Mouse (Mus musculus) embryonic facial prominence, embryonic 15.5 days (tissue): ENCODE measurements around the gene Shisa3. TPM values are rescaled to one million over a fixed set of nuclear protein-coding genes. Genes with fewer than 3 reads are reported as not detected.

Experiments used
- ATAC-seq: fragments of 200-750 bp; cut with Nextera tagmentation; 2 replicates; pipeline ENCODE4 v1.8.0; 2017; ENCODE audit warnings: low read depth, moderate TSS enrichment; ENCODE audit not compliant: insufficient number of reproducible peaks, low FRiP score, low TSS enrichment
- H3K27ac ChIP-seq: fragments of 300-500 bp; sonication (generic); replicated peaks from 2 replicates; pipeline ENCODE4 v1.5.1; 2015; ENCODE audit warnings: mild to moderate bottlenecking, inconsistent platforms
- H3K27me3 ChIP-seq: fragments of 300-500 bp; sonication (generic); 2 replicates; pipeline ENCODE4 v1.6.1; 2015; ENCODE audit warnings: inconsistent platforms
- H3K36me3 ChIP-seq: fragments of 300-500 bp; sonication (generic); 2 replicates; pipeline ENCODE4 v1.6.1; 2015; ENCODE audit warnings: mild to moderate bottlenecking, inconsistent platforms
- H3K4me1 ChIP-seq: fragments of 300-500 bp; sonication (generic); 2 replicates; pipeline ENCODE4 v1.6.1; 2015; ENCODE audit warnings: inconsistent platforms
- H3K4me2 ChIP-seq: fragments of 300-500 bp; sonication (generic); replicated peaks from 2 replicates; pipeline ENCODE4 v1.6.1; 2015; ENCODE audit warnings: mild to moderate bottlenecking, inconsistent platforms
- H3K4me3 ChIP-seq: fragments of 300-500 bp; sonication (generic); replicated peaks from 2 replicates; pipeline ENCODE4 v1.5.1; 2015; ENCODE audit warnings: mild to moderate bottlenecking, inconsistent platforms
- H3K9ac ChIP-seq: fragments of 300-500 bp; sonication (generic); 2 replicates; pipeline ENCODE4 v1.6.1; 2015; ENCODE audit warnings: inconsistent platforms
- H3K9me3 ChIP-seq: fragments of 300-500 bp; sonication (generic); replicated peaks from 2 replicates; pipeline ENCODE4 v1.6.1; 2016; ENCODE audit warnings: inconsistent platforms
- WGBS: fragments of 180-500 bp; shearing (Covaris S2); methylation state at CpG from one replicate; pipeline ENCODE4 v1.1.7; 2015; 5-methylcytosine and 5-hydroxymethylcytosine counted together
- polyA plus RNA-seq: library from polyadenylated mRNA; unstranded; fragments of >200 nt; fragmentation: Nextera tagmentation; extraction: Ambion mirVana; gene quantifications from 2 replicates; pipeline ENCODE4 v1.2.1, GENCODE M21; 2015

Shisa3 gene
- polyA plus RNA-seq, 1 experiment from 2014 or later: 4.2 TPM

DNA sequence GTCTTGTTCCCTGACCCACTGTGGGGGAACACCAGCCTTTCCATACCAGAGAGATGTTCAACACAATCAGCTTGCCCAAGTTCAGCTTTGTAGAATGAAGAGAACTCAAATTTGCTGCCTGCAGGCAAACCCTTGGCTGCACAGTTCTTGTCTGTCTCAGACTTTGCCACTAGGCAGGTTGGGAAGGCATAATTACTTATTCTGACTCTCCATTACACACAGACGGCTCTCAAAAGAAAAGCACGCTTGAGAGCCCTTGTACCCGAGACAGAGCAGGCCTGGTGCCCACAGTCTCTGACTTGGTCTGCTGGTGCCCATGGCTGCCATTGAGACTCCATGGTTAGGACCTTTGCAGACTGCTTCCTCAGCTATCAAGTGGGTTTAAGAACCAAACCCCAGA lies 26.7 kb downstream of the Shisa3 start:
- WGBS: 45% methylated on average over 3 of the region's 3 CpGs
- no peaks in the 10 kb centered on the region for H3K27me3 ChIP-seq
- no peak overlapping the region for H3K4me2 ChIP-seq
- no peak for ATAC-seq
- no peak overlapping the region for H3K27ac ChIP-seq
- no peak overlapping the region for H3K9ac ChIP-seq
- 0 out of 2 replicates have a peak, but pooled peaks cover 10% of the 10 kb centered on the region for H3K4me1 ChIP-seq
- H3K9me3 ChIP-seq: no peaks in the 10 kb centered on the region
- no peaks in the 10 kb centered on the region for H3K36me3 ChIP-seq
- no peak overlapping the region for H3K4me3 ChIP-seq

DNA sequence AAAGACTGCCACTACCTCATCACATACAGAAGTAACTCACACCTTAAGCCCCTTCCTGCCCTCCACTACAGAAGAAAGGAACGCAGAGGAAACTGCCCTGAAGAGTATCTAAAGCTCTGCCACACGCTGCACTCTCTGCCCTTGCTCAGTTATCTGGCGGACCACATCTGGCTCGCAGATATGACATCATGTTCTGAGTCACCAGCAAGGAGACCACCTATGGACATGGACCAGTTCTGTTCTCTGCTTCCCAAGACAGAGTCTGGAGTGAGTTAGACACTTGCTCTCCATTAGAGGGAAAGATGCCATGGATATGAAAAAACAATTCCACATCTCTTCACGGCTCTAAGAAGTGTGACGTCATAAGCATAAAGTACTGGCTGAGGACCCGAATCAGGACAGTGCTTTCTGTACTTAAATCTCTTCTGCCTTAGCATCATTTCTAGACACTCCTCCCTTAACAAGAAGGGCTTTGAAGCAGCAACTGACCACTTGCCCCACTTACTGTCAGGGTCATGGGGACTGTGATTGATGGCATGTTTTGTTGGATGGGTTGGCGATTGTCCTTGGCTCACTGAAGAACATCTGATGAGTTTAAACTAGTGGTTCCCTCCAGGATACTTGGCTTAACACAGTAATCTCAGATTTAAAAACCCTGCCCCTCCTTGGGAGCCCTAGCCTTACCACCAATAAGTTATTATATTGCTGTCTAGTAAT lies 33.1 kb downstream of the Shisa3 start:
- Histone ChIP-seq H3K9me3 (no peaks in the 10 kb centered on the region), H3K4me3 (no peak overlapping the region), H3K36me3 (no peaks in the 10 kb centered on the region), H3K4me2 (no peak overlapping the region), H3K27me3 (0 out of 2 replicates have a peak, but pooled peaks cover 8% of the 10 kb centered on the region), H3K27ac (no peak overlapping the region), H3K4me1 (0 out of 2 replicates have a peak, but pooled peaks cover 6% of the 10 kb centered on the region), H3K9ac (no peak overlapping the region)
- ATAC-seq: no peak
- 53% methylated on average over 8 of the region's 8 CpGs for WGBS

DNA sequence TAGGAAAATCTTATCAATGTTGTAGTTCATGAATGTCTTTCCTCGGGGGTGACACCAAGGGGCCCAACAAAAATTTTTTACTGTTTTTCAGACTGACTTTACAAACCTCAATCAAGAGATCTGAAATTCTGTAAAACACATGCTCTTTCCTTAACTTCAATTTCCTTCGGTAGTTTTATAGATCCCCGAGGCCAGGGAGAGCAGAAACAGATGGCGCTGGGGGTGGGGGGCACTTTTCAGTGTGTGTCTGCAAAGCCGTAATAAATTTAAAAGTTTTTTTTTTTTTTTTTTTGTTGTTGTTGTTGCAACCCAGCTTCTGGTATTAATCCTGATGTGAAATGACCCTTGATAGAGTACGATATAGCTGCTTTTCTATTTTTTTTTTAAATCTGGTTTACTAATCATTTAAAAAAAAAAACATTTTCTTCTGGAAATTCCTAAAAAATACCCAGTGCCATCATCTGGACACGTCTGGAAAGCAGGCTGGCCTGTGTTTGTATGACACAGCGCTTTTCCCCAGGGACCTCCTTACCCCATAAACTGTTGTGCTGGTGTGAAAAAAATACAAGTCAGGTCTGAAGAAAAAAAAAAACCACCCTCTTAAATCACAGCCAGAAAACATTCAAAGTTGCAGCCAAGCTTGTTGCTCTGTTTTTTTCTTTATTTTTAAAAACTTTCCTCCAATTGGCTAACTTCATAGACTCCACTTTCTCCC lies 33.9 kb downstream of the Shisa3 start:
- Histone ChIP-seq H3K4me3 (no peak overlapping the region), H3K27me3 (0 out of 2 replicates have a peak, but pooled peaks cover 8% of the 10 kb centered on the region), H3K9ac (no peak overlapping the region), H3K9me3 (no peaks in the 10 kb centered on the region), H3K4me1 (0 out of 2 replicates have a peak, but pooled peaks cover 6% of the 10 kb centered on the region), H3K27ac (no peak overlapping the region), H3K4me2 (no peak overlapping the region), H3K36me3 (no peaks in the 10 kb centered on the region)
- ATAC-seq: no peak
- 31% methylated on average over 8 of the region's 8 CpGs for WGBS

DNA sequence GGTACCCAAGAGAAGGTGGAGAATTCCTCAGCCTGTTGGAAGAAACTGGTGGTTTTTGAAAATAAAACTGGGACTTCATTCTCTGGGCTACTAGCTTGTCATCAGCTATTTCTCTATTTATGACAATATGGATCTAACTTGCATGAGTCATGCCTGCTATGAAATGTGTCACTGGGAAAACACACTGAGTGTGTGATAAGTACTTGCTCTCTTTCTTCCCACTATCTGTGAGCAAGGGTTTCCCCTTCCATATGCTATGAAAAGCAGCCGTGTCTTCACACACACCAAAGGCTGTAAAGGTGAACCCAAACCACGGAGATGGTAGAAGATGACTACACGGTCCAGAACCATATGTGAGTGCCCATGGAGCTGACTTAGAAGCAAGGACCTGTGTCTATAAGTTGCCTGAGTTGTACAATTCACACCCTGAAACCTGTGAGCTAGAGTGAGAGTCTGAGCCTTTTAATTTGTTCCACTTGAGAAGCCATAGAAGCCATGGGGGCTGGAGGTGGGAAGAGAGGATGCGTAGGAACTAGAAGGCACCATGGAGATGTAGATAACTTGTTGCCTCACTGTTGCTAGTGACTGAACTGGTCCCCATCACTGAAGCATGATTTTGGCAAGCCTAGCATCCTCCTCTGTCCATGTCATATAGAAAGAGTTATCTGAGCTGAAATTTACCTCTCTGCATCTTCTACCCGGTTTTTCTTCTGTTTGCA lies 36.0 kb downstream of the Shisa3 start:
- Histone ChIP-seq H3K4me3 (no peak overlapping the region), H3K36me3 (no peaks in the 10 kb centered on the region), H3K4me1 (0 out of 2 replicates have a peak, but pooled peaks cover 3% of the 10 kb centered on the region), H3K27me3 (peaks cover 18% of the 10 kb centered on the region; the same call in 1 of the 2 replicates), H3K27ac (no peak overlapping the region), H3K9me3 (no peaks in the 10 kb centered on the region), H3K9ac (no peak overlapping the region), H3K4me2 (no peak overlapping the region)
- no peak for ATAC-seq
- WGBS: 90% methylated on average over 5 of the region's 5 CpGs

DNA sequence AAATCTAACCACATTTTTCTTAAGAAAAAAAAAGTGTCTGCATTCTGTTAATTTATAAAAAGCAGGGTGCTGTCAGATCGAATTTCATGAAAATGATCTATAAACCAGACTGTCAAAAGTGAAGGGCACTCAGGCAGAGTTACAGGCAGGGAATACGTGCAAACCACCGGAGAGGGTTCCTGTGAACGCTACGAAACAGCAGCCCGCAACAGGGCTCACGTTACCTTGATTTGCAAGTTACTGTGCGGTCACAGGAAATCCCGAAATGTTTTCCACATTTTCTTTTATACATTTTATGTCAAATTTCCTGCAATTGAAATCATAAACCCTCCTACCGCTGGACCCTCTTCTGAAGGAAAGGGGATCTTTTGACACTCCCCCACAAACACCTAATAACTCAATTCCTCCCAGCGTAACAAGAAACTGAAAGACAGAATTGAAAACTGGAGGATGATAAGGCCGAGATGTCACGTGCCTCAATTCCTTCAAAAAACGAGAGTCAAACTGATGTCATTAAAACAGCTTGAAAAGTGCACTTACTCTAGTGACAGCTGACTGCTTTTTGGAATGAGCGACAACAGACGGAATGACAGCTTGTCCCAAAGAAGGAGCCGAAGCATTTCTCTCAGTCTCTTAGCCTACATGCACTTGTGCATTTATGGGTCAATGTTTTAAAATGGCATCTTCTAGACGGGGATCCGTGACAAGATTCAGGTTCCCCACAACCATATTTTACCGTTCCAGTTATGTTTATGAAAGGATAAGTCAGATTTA lies 39.3 kb downstream of the Shisa3 start:
- no peak overlapping the region for H3K4me2 ChIP-seq
- no peaks in the 10 kb centered on the region for H3K4me1 ChIP-seq
- no peaks in the 10 kb centered on the region for H3K36me3 ChIP-seq
- no peak overlapping the region for H3K9ac ChIP-seq
- H3K4me3 ChIP-seq: no peak overlapping the region
- H3K27me3 ChIP-seq: peaks cover 18% of the 10 kb centered on the region; the same call in 1 of the 2 replicates
- no peak for ATAC-seq
- WGBS: 32% methylated on average over 20 of the region's 20 CpGs
- H3K9me3 ChIP-seq: no peaks in the 10 kb centered on the region
- no peak overlapping the region for H3K27ac ChIP-seq

DNA sequence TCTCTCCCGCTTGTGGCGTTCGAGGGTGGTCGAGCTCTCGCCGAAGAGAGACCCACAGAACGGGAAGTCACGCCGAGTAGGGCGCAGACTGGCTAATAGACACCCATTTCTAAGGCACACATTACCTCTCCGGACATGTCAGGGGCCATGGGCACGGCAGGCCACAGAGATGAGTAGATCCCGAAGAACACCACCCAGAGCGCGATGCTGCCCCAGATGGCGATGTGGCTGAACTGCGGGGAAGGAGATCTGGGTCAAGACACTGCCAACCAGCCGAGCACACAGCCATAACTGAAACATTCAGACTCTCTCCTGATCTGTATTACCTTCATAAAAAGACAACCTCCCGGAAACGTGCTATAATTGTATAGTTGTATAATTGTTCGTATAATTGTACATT lies 39.9 kb downstream of the Shisa3 start:
- H3K27ac ChIP-seq: no peak overlapping the region
- H3K27me3 ChIP-seq: peaks cover 18% of the 10 kb centered on the region; the same call in 1 of the 2 replicates
- 80% methylated on average over 21 of the region's 21 CpGs for WGBS
- no peak overlapping the region for H3K4me2 ChIP-seq
- no peaks in the 10 kb centered on the region for H3K4me1 ChIP-seq
- H3K36me3 ChIP-seq: no peaks in the 10 kb centered on the region
- H3K9ac ChIP-seq: no peak overlapping the region
- ATAC-seq: no peak
- no peaks in the 10 kb centered on the region for H3K9me3 ChIP-seq
- H3K4me3 ChIP-seq: no peak overlapping the region

DNA sequence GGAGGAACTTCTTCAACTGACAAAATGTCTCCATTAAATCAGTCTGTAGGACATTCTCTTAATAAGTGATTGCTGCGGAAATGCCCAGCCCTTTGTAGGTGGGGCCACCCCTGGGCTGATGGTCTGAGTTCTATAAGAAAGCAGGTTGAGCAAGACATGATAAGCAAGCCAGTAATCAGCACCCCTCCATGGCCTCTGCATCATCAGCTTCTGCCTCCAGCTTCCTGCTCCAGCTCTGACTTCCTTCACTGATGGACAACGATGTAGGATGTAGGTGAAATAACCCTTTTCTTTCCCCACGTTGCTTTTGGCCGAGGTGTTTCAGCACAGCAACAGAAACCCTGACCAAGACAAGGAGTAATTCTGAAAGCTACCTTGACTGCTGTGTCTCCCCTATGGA lies 41.5 kb downstream of the Shisa3 start:
- H3K27me3 ChIP-seq: peaks cover 18% of the 10 kb centered on the region; the same call in 1 of the 2 replicates
- 86% methylated on average over 4 of the region's 4 CpGs for WGBS
- H3K9me3 ChIP-seq: no peaks in the 10 kb centered on the region

DNA sequence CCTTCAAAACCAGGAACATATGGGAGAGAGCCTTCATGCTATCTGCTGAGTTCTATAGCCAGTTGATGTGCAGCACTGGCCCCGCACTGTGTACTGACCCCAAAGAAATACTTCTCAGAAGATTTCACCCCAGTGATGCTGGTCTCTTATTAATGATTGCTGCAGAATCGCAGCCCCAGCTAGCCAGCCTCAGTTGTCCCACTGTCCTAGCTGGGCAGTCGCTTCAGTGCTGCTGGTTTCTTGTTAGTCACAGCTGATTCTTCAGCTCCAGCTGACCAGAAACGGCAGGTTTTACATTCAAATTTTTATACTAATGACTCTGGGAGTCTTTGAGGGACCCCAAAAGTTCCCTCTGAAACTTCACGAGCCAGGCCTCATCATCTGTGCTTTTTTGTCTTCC lies 42.3 kb downstream of the Shisa3 start:
- ATAC-seq: no peak

More for the DNA sequence above, 41.5 kb downstream of the Shisa3 start:
- no peak overlapping the region for H3K4me3 ChIP-seq
- no peaks in the 10 kb centered on the region for H3K36me3 ChIP-seq
- no peak for ATAC-seq
- no peaks in the 10 kb centered on the region for H3K4me1 ChIP-seq
- no peak overlapping the region for H3K9ac ChIP-seq
- no peak overlapping the region for H3K27ac ChIP-seq
- H3K4me2 ChIP-seq: no peak overlapping the region

DNA sequence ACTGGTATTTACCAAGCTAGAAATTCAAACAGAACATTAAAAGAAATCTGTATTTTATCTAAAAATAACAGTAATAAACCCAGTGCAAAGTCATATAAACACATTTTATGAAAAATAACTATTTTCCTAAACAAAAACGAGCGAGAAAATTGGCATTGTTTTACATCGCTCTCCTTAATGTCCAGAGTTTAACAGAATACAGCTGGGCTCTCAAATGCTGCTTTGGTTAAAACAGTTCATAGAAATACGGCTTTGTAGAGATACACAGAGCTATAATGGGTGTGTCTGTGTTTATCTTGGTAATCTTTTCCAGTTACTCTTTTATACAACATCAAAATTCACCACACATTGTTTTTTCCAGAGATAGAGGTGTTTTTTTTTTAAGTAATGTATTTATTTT lies 44.8 kb downstream of the Shisa3 start:
- Histone ChIP-seq H3K4me3 (no peak overlapping the region), H3K9ac (no peak overlapping the region), H3K4me2 (no peak overlapping the region), H3K4me1 (no peaks in the 10 kb centered on the region), H3K27me3 (peaks cover 8% of the 10 kb centered on the region; the same call in 1 of the 2 replicates), H3K36me3 (no peaks in the 10 kb centered on the region), H3K27ac (no peak overlapping the region), H3K9me3 (no peaks in the 10 kb centered on the region)
- no peak for ATAC-seq
- WGBS: 61% methylated on average over 4 of the region's 4 CpGs

More for the DNA sequence above, 42.3 kb downstream of the Shisa3 start:
- 87% methylated on average over 5 of the region's 5 CpGs for WGBS
- peaks cover 9% of the 10 kb centered on the region; the same call in 1 of the 2 replicates for H3K27me3 ChIP-seq
- H3K36me3 ChIP-seq: no peaks in the 10 kb centered on the region
- H3K27ac ChIP-seq: no peak overlapping the region
- H3K4me3 ChIP-seq: no peak overlapping the region
- no peaks in the 10 kb centered on the region for H3K4me1 ChIP-seq
- H3K9ac ChIP-seq: no peak overlapping the region
- H3K9me3 ChIP-seq: no peaks in the 10 kb centered on the region
- H3K4me2 ChIP-seq: no peak overlapping the region

DNA sequence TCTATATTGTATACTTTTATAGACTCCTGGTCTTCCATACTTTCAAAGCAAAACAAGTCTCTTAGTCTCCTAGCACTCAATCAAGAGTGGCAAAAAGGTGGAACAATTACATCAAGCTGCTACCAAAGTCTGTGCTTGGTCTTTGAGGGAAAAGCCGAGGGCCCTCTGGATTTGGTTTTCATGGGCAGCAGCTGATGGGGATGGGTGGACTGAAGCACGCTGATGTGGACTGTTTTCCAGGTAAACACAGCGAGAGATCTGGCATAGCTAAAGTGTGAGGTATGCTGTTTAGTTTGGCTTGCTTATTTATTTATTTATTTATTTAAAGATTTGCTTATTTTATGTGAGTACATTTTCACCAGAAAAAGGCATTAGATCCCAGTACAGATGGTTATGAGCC lies 45.9 kb downstream of the Shisa3 start:
- ATAC-seq: no peak
- H3K4me1 ChIP-seq: no peaks in the 10 kb centered on the region
- H3K4me2 ChIP-seq: no peak overlapping the region
- no peak overlapping the region for H3K4me3 ChIP-seq
- no peaks in the 10 kb centered on the region for H3K36me3 ChIP-seq
- no peaks in the 10 kb centered on the region for H3K27me3 ChIP-seq
- no peak overlapping the region for H3K9ac ChIP-seq
- 90% methylated on average over 3 of the region's 3 CpGs for WGBS
- H3K27ac ChIP-seq: no peak overlapping the region
- no peaks in the 10 kb centered on the region for H3K9me3 ChIP-seq
